Mouse (Mus musculus) CD4-positive, CD25-positive, alpha-beta regulatory T cell, adult 2 months (primary cell): ENCODE data around the gene Itfg1.
"Not testable (repeated sequence)": the region's sequence is repeated elsewhere in the genome, so short reads cannot be mapped to it uniquely, and the experiment has no call there.

Experiments
- DNase-seq: peaks from one replicate; pipeline ENCODE4 v3.0.0-alpha.2; 2012; ENCODE audit warnings: low read depth, low spot score

Itfg1 gene

DNA sequence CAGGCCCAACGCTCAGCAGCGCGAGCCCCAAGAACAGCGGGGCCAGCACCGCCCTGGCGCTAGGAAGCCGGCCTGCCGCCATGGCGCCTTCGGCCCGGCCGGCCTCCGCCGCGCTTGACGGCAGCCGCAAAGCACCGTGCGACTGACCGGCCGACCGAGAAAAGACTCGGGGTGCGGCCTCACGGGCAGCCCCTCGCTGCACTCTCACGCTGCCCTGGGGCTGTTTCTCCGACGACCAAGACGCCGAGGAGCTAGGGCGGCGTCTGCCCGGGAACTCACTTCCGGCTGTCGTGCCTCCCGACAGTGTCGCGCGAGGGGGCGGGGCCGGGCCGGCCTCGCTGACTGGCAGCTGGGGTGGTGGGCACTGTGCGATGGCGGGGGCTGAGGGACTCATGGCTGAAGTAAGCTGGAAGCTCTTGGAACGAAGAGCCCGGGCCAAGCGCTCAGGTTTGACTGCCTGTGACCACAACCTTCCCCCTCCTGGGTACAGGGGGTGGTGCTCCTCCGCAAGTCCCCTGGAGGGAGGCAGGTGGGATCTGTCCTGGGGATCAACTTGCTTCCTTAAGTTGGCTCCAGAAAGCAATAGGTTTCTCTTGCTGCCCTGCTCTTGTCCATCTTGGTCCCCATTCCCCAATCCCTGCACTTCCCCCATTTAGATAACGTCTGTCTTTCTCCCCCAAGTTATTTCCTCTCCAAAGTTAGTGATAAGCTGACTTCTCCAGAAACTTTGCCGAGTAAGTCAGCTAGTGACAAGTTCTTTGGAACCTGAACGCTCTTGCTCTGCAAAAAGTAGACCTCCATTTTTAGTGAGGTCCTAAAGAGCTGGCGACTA is at the start of gene Itfg1, which contains the start of gene Phkb:
Gene Itfg1 (minus strand): TSS at position 265 of the 832 bp plus-strand sequence.
Gene Phkb (plus strand): TSS at position 303 of the 832 bp plus-strand sequence.
- peak; percentile 91 for DNase-seq

DNA sequence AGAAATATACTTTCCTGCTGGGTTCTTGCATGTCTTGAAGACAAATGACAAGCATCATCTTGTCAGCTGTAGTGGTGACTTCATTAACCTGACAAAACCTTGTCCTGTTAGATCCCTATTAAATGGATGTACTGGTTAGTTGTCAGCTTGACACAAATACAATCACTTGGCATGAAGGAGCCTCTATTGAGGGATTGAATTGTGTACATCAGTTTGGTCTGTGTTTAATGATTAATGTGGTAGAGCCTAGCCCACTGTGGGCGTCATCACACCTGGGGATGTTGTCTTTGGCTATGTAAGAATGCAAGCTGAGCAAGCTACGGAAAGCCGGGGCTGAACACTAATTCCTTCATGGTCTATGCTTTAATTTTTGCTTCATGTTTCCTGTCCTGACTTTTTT is 44.1 kb upstream of the Itfg1 start:
- DNase-seq = no peak

DNA sequence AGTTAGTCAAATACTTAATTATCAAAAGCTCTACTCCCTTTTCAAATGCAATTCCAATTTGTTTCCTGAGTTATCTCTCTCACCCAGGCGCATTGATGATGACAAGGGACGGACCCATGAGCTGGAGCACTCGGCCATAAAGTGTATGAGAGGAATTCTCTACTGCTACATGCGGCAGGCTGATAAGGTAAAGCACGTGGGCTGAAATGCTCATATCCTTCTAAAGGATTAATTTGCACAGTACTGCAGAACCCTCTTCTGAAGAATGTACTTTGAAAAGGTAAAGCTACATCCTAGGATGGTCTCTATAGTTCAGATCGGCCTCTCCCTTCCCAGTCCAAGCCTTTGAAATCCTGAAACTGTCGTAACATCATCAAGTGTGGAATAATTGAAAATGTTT is 38.9 kb upstream of the Itfg1 start:
- DNase-seq = no peak

DNA sequence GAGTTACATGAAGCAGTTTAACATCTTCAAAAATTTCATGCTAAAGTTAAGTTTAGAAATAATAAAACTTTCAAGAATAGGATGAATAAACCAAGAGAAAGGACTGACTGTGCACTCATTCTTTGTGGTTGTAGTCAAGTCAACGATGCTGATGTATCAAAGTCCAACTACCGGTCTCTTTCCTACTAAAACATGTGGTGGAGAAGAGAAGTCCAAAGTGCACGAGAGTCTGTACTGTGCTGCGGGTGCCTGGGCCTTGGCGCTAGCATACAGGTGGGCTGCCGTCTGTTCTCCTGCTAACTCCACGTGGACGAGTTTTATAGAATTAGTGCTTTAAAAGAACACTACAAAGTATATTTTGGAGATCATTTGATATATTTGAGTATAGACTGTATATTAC is 37.3 kb upstream of the Itfg1 start:
- no peak for DNase-seq

DNA sequence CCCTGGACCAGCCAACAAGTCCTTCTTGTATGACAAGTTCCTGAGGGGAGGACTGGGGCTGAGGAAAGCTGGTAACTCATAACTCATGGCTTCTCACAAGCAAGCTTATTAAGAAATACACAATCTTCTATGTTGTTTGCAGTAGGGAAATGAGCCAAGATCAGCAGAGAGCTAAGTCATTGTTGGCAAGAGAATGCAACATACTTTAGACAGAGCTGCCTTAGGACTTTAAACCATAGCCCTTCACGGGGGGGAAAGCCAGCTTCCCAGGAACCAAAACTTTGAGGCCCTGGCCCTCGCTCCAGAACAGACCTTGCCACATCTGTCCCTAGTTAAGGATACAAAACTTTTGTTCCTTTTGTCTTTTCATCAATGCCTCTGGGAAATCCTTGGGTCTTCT is 30.9 kb upstream of the Itfg1 start:
- DNase-seq = no peak

DNA sequence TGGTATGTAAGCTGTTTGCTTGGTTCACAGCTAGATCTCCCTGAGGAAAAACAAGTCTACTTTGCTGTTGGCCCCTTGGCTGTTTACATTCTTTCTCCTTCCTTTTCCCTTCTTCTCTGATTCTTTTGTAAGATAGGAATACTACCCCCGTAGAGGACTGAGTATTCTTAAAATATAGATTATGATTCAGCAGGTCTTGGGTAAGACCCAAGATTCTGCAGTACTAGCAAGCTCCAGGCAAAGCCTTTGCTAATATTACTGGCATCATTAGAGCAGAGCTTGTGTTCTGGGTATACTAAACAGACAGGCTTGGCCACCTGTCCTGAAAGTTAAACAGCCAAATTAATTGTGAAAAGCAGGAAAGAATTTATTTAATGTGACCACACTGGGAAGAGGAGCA is 21.7 kb upstream of the Itfg1 start:
- DNase-seq = no peak

DNA sequence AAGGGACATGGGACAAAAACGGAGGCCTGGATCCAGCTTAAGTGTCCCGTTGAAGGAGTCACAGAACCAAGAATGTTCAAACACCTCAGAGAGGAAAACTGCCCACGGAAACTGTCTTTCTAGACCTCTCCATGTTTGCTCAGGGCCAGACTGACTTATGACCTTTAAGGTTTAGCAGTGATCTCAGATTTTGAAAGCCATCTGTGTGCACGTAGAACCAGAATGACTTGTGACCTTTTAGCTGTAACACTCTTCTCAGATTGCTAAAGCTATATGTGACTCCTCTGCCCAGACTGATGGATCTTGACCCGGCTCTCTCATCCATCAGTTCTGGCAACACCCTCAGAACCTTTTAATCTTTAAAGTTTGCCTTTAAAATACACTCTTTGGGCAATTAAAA is 19.9 kb upstream of the Itfg1 start:
- DNase-seq = no peak

DNA sequence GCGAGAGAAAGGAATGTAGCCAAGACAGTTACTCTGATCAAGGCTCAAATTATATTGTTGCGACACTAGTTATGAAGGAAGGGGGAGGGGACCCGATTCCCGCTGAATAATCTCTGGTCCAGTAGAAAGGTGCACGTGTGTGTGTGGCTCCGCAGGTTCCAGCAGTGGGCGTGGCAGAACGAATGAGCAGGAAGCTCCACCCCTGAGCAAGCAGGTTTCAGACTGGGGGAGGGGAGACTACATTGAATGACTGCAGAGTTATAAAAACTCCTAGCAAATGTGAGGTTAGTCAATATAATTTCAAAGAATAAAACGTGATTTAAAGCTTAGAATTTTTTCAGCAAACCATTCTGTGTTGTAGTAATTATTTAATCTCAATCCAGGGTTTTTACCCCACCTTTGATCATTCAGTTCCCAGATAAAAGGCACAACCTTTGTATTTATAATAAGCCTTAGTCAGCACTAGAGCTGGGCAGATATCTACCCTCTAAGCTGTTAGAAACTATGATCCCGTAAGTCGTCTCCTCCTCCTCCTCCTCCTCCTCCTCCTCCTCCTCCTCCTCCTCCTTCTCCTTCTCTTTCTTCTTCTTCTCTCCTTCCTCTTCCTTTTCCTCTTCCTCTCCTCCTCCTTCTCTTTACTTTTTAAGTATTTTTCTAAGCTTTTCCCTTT is 16.6 kb upstream of the Itfg1 start:
- not testable (repeated sequence) for DNase-seq

DNA sequence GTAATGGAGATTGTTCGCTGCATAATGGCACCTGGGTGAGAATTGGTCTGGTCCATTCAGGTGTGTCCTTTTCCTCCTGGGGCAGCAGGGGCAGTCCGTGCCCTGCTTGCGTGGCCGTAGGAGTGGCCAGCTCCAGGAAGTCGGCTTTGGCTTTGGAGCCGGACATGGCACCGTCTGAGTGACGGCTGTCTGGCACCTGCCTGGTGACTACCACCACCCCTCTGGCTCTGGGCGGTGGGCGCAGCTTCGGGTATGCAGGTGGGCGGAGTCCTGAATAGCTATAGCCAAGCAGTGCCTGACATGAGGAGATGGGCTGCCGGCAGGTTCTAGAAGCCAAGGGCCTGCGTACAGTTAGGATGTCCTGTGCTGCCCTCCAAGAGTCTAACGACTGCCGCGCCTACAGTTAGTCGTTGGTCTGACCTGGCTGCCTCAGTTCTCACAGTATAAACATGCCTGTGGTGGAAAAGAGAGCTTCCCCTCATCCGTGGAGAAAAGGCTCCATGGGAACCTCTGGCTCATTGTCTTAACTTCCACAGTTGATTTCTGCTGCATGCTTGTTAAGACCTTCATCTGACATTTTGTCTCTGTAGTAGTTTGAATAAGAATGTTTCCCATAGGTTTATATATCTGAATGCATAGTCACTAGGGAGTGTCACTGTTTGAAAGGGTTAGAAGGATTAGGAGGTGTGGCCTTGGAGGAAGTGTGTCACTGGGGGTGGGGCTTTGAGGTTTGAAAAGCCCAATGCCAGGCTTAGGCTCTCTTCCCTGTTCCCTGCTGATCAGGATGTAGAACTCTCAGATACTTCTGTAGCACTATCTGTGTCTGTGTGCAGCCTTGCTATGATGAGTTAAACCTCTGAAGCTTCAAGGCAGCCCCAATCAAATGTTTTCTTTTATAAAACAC is 13.8 kb upstream of the Itfg1 start:
- no peak for DNase-seq

DNA sequence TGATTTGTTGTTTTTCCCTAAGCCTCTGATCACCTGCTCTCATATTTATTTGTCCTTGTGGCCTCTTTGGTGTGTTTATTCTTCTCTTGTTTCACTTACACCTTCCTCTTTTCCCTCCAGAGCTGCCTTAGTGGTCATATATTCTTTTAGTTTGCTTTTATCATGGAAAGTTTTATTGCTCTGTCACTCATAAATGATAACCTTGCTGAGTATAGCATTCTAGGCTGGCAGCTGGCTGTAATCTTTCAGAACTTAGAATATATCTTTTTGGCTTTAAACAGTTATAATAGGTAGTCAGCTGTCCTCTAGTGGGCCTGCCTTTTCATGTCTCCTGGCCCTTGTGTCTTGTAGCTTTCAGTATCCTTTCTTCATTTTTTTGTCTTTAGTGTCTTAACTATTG is 5.2 kb upstream of the Itfg1 start:
- no peak for DNase-seq

DNA sequence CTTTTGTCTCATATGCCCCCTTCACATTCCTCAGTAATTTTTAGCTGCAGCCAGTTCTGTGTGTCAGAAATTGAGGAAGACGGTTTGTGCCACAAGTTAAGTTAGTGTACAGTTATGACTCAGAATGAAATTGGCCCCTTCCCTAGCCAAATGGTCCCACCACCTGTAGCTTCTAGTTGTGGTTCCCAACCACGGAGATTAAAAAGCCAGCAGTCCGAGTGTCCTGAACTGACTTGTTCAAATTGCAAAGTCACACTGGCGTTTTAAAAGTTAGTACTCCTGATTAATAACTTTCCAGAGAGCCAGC is 721 bp upstream of the Itfg1 start:
- DNase-seq = no peak

DNA sequence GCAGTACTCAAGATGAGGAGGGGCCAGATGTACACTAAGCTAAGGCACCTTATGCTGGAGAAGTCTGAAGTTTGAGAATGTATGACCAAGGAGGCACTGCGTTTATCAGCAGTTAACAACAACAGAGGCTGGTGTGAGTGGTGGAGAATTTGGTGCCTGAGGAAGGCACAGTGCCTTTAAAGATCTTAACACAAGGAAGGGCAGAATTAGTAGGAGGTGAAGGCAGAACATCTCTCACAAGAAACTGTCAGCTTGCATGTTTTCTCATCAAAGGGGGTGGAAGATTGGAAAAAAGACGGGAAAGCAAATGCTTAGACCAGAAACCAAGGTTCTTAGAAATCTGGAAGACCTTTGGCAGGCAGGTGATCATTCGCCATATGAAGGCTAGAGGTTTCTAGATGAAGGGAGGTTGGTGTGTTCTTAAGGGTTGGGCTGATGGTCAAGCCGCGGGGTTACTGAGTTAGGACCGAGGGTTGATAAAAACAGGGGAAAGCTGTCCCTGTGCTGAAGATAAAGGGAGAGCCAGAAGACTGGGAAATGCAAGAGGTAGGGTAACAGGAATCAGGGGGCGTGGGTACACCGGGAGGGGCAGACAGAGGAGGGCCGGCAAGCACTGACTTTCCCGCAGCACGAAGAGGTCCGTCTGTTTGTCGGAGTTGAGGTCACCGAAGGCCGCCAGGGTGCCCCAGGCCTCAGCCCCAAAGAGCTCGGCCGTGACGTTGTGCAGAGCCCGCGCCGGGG is 635 bp downstream of the Itfg1 start:
- DNase-seq = no peak

DNA sequence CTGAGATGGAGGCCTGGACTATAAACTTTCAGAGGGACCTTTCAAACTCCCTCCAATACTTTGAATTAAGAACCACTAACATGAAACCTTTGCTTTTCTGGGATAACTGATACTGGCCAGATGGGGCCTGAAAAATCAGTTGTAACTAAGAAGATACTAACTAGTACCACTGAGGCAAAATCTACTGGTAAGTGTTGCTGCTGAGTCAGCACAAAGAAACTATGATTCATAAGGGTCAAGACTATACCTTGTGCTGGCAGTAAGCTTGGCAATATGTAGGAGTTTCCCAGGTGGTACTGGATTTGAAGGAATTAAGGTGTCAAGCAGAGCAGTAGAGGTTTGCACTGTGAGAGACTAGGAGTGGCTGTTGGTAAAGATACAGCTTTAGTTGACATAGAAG is 27.1 kb downstream of the Itfg1 start:
- DNase-seq = no peak

DNA sequence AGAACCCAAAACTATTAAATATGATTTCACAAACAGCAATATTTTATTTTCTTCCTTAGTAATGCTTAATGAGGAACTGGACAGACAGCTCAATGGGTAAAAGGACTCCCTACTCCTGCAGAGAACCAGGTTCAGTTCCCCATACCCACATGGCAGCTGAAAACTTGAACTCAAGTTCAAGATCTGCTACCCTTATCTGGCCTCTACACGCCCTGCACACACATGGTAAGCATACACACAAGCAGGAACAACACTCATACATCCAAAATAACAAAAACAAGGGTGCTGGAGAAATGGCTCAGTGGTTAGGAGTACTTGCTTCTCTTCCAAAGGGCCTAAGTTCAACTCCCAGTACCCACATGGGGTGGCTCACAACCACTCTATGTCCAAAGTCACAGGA is 39.3 kb downstream of the Itfg1 start:
- no peak for DNase-seq

DNA sequence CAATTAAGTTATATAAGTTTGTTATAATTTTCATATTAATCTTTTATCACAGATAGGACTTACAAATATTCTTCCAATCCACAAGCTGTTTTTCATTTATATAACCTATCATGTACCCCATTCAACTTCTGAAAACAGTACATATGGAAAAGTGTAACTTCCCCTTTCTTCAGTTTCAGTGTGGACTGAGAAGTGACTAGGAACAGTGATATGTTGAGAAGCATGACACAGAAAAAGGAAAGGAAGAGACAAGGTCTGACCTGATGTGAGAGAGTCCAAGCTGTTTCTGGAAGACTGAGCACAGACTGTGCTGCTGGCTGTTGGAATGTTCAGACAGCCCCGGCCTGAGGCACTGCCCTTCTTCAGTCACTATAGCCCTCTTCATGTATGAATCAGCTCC is 40.6 kb downstream of the Itfg1 start:
- DNase-seq = no peak

DNA sequence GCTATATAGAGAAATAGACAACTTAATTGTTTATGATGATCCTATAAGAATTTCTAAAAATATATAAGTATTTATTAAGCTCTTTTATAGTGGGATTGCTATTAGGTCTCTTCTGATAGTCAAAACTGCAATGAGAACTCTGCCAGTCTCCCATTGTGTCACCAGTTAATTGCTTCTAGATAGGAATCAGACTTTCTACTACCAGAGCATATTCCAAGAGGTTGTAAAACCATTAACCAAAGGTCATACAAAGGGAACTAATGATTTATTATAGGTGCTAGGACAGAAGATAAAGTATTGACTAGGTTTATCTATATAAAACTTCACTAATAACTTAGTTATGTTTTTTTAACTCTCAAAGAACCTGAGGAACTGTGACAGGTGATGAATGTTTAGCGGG is 44.3 kb downstream of the Itfg1 start:
- DNase-seq = not testable (repeated sequence)

DNA sequence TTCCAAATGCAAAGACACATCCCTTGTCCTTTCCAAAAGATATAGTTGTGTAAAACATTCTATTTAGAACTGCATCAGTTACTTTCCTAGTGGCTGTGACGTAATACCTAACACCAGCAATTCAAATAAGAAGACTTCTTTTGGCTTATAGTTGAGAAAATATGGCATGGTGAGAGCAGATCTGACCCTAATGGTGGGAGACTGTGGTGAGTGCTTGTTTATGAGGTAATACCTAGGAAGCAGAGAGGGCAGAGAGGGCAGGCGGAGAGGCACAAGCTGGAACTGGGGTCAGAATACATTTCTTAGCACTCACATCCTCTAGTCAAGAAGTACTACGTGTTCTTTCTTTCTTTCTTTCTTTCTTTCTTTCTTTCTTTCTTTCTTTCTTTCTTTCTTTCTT is 52.4 kb downstream of the Itfg1 start:
- DNase-seq = no peak

DNA sequence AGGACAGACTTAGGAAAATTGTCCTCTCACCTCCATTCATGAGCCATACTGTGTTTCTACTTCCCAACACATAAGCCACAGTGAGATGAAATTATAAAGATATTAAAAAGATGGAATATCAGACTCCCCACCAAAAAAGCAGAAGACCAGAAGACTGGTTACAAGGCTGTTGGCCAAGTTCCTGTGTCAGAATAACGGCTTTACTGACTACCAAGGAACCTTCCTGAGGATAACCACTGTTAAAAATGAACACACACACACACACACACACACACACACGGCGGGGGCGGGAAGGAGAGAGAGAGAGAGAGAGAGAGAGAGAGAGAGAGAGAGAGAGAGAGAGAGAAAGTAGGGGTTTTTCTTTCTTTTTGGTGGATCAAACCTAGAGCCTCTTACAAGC is 52.8 kb downstream of the Itfg1 start:
- DNase-seq = no peak

DNA sequence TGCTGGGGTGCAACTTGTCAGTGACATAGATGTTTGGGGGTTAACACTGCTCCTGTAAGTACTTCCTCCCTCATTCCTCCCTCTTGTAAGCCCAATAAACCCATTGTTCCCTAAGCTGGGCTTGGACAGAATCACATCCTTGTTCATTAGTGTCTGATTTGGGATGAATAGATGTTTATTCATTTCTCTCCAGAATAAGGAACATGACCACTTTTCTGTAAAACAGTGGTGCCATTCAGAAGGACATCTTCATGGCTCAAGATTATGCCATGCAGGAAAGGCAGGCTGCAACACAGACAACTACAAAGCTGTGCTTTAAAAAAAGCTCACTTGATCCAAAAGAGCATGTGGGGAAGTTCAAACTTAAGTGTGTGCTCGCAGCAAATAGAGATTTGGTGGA is 55.2 kb downstream of the Itfg1 start:
- DNase-seq = no peak

DNA sequence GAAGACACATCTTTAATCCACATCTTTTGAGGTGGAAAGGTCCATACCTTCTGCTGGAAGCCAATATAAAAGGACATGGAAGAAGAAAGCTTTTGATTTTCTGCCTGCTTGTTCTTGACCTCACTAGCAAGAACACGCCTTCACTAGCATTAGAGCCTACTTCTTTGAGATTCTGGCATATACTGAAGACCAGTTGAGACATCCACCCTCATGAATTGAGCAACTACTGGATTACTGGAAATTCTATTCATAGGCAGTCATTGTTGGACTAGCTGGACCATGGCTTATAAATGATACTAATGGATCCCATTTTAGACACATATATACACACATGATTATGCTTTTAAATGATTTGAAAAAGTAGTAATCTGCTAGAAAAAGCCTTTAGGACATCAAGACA is 56.9 kb downstream of the Itfg1 start:
- DNase-seq = no peak

DNA sequence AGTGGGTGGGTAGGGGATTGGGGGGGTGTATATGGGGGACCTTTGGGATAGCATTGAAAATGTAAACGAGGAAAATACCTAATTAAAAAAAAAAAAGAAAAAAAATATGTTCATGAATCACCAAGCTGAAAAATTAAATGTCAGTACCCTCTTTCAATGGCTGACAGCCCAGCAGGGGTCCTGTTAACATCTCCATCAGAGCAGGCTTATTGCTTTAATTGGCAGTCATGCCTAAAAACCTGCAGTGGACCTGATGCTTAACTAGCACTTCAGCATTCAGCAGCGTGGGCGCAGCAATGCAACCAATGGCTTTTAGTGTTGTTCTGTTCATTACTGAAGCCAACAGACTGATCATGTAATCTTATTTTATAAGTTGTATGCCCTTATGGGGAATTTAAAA is 60.6 kb downstream of the Itfg1 start:
- no peak for DNase-seq

DNA sequence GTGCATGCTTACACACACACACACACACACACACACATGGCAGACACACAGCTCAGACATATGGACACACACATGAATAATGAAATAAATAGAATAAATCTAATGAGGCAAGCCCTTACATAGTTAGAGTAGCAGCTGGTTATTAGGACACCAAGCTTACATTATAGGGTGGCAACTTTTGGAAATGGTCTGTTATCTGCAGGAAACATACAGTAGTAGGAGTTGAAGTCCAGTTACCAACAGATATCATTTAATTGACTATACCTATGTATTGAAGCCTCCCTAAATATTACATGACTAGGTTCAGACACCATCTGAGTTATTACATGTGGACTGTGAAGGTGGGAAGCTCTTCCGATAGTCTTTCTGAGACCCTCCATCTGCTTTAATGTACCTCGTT is 95.7 kb downstream of the Itfg1 start:
- DNase-seq = no peak
